Mouse (Mus musculus): ENCODE results near the gene Mrps18b. TPM values are rescaled to one million over a fixed set of nuclear protein-coding genes. Genes with fewer than 3 reads are reported as not detected.
A peak's percentile ranks its signal among the peaks of the same experiment; 100 is the strongest.

Gene Mrps18b
- polyA plus RNA-seq, 1 experiment from 2014 or later, result 126 TPM

MicroRNA genes within 50 kb of the gene (microRNA counts, 519-probe panel; counts per million panel counts)
- microRNA mmu-miR-1894-3p (97.1 counts per million, percentile 29 among the panel's probes with 10 or more counts), microRNA mmu-miR-1894-5p (1,818 counts per million, percentile 37 among the panel's probes with 10 or more counts), microRNA mmu-miR-877 (1,971 counts per million, percentile 44 among the panel's probes with 10 or more counts)

Other genes with a start within 250 kb of the Mrps18b start
- gene Vars2, start 248.8 kb downstream of the Mrps18b start, polyA plus RNA-seq (2015; fragmentation: Nextera tagmentation; extraction: Ambion mirVana), result 18.3 and 18.9 TPM in 2 replicates
- 43.8 TPM in 2 replicates for gene Gtf2h4, start 242.7 kb downstream of the Mrps18b start, polyA plus RNA-seq (2015; fragmentation: Nextera tagmentation; extraction: Ambion mirVana)
- gene Ddr1, start 211.8 kb downstream of the Mrps18b start, polyA plus RNA-seq (2015; fragmentation: Nextera tagmentation; extraction: Ambion mirVana), result 54.0 and 54.2 TPM in 2 replicates
- 13.9 and 14.4 TPM in 2 replicates for gene Ier3, start 94.7 kb downstream of the Mrps18b start, polyA plus RNA-seq (2015; fragmentation: Nextera tagmentation; extraction: Ambion mirVana)
- 49.1 and 49.4 TPM in 2 replicates for gene Flot1, start 93.2 kb downstream of the Mrps18b start, polyA plus RNA-seq (2015; fragmentation: Nextera tagmentation; extraction: Ambion mirVana)
- gene Tubb5, start 78.1 kb downstream of the Mrps18b start, polyA plus RNA-seq (2015; fragmentation: Nextera tagmentation; extraction: Ambion mirVana), result 729 and 776 TPM in 2 replicates
- gene Mdc1, start 74.9 kb downstream of the Mrps18b start, polyA plus RNA-seq (2015; fragmentation: Nextera tagmentation; extraction: Ambion mirVana), result 14.9 and 16.1 TPM in 2 replicates
- 48.5 and 51.7 TPM in 2 replicates for gene Nrm, start 55.1 kb downstream of the Mrps18b start, polyA plus RNA-seq (2015; fragmentation: Nextera tagmentation; extraction: Ambion mirVana)
- 19.6 TPM in 2 replicates for gene Ppp1r18, start 50.8 kb downstream of the Mrps18b start, polyA plus RNA-seq (2015; fragmentation: Nextera tagmentation; extraction: Ambion mirVana)
- 43.1 and 44.2 TPM in 2 replicates for gene Dhx16, start 36.6 kb downstream of the Mrps18b start, polyA plus RNA-seq (2015; fragmentation: Nextera tagmentation; extraction: Ambion mirVana)
- gene 2310061I04Rik, start 19.0 kb downstream of the Mrps18b start, polyA plus RNA-seq (2015; fragmentation: Nextera tagmentation; extraction: Ambion mirVana), result 25.5 and 31.9 TPM in 2 replicates
- 47.2 and 47.7 TPM in 2 replicates for gene Atat1, start 6.3 kb downstream of the Mrps18b start, polyA plus RNA-seq (2015; fragmentation: Nextera tagmentation; extraction: Ambion mirVana)
- gene Ppp1r10, start within 50 bp of the Mrps18b start, polyA plus RNA-seq (2015; fragmentation: Nextera tagmentation; extraction: Ambion mirVana), result 32.4 and 32.9 TPM in 2 replicates
- gene Abcf1, start 53.4 kb upstream of the Mrps18b start, polyA plus RNA-seq (2015; fragmentation: Nextera tagmentation; extraction: Ambion mirVana), result 91.6 and 99.9 TPM in 2 replicates
- 37.5 and 39.9 TPM in 2 replicates for gene Gnl1, start 63.5 kb upstream of the Mrps18b start, polyA plus RNA-seq (2015; fragmentation: Nextera tagmentation; extraction: Ambion mirVana)
- 24.5 and 25.7 TPM in 2 replicates for gene Prr3, start 63.8 kb upstream of the Mrps18b start, polyA plus RNA-seq (2015; fragmentation: Nextera tagmentation; extraction: Ambion mirVana)
- gene H2-T24, start 104.2 kb upstream of the Mrps18b start, polyA plus RNA-seq (2015; fragmentation: Nextera tagmentation; extraction: Ambion mirVana), result 2.0 and 2.8 TPM in 2 replicates
- gene H2-T23, start 116.5 kb upstream of the Mrps18b start, polyA plus RNA-seq (2015; fragmentation: Nextera tagmentation; extraction: Ambion mirVana), result 9.3 and 14.2 TPM in 2 replicates
- 13.3 and 13.9 TPM in 2 replicates for gene H2-T22, start 126.4 kb upstream of the Mrps18b start, polyA plus RNA-seq (2015; fragmentation: Nextera tagmentation; extraction: Ambion mirVana)
- gene Gm6034, start 126.6 kb upstream of the Mrps18b start, polyA plus RNA-seq (2015; fragmentation: Nextera tagmentation; extraction: Ambion mirVana), result 0.11 and 0.25 TPM in 2 replicates
- 3.3 and 3.5 TPM in 2 replicates for gene Gm11127, start 142.0 kb upstream of the Mrps18b start, polyA plus RNA-seq (2015; fragmentation: Nextera tagmentation; extraction: Ambion mirVana)
- gene Gm19684, start 205.3 kb upstream of the Mrps18b start, polyA plus RNA-seq (2015; fragmentation: Nextera tagmentation; extraction: Ambion mirVana), result 0.11 TPM in 2 replicates
- gene Gm7030, start 213.0 kb upstream of the Mrps18b start, polyA plus RNA-seq (2015; fragmentation: Nextera tagmentation; extraction: Ambion mirVana), result 1.4 and 1.5 TPM in 2 replicates

Data from intestine, embryonic 15.5 days (tissue).